Mouse (Mus musculus) adipose tissue, adult 10 weeks (tissue): ENCODE measurements around the gene Tpx2. TPM values are rescaled to one million over a fixed set of nuclear protein-coding genes. Genes with fewer than 3 reads are reported as not detected.

Source experiments
- polyA plus RNA-seq: library from polyadenylated mRNA; stranded (reverse); fragments of 350-450 nt; fragmentation: Illumina TruSeq; extraction: RNeasy Lipid Tissue Mini Kit (QIAGEN cat#74804); gene quantifications from one replicate; pipeline ENCODE4 v1.2.3, GENCODE M21; 2014; ENCODE audit warnings: low read depth, low replicate concordance

The Tpx2 gene
- polyA plus RNA-seq = 1.9 TPM

DNA sequence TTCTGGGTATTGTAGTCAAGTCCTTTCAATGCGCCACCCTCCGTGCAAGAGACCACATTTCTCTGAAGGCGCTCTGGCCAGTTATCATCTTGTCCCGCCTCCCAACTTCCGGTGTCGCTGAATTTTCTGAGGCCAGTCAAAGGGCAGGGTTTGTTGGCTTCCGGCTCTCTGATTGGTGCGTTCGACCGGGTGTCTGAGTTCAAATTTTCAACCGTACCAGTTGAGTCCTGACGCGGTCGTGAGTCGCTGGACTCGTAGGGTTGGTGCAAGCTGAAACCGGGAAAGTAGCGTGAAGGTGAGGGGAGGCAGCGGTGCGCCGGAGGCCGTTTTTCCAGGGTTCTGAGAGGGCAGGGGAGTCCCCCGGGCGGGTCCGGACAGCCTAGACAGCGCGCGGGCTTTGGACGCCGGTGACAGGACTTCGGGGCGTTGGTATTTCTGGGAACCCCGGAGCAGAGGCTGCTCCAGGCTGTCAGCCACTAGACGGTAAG is at the start of gene Tpx2:
TSS of gene Tpx2 (plus strand) at position 150 of the 488 bp plus-strand sequence.

DNA sequence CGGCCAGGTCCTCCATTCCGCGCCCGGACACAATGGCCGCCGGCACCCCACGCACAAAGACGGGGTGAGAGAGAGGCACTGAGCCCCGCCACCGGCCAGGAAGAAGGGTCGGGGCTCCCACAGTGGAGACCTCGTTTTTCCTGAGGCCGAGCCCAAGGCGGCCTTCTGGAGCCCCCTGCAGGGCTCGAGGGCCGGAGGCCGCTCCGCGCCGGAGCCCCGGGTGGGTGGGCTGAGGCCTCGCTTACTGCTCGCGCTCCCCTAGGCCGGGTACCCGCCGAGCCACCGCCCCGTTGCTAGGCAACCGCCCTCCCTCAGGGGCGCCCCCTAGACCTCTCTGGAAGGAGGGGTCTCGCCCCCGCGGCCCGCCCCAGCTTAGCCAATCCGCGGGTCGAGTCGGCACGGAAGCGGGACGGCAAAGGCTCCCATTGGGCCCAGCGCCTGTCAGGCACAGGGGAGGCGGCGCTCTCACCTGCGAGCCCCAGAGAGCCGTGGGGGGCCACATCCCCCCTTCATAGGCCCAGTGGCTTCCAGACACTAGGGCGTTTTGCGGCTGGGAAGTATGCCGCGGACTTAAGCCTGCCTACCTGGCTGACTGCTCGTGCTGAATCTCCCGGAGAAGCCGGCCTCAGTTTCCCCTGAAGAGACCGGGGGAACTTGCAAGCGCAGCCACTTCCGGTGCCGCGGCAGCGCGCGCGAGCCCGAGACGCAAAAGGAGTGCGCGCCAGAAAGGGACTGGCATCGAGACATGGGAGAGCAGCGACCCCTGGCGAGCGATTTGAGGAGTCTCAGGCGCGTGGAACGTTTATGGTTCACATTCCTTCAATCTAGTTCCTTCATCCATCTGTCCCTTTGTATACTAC is 16.5 kb upstream of the Tpx2 start, which contains the start of gene Bcl2l1:
TSS of gene Bcl2l1 (minus strand) at position 710 of the 860 bp plus-strand sequence.

DNA sequence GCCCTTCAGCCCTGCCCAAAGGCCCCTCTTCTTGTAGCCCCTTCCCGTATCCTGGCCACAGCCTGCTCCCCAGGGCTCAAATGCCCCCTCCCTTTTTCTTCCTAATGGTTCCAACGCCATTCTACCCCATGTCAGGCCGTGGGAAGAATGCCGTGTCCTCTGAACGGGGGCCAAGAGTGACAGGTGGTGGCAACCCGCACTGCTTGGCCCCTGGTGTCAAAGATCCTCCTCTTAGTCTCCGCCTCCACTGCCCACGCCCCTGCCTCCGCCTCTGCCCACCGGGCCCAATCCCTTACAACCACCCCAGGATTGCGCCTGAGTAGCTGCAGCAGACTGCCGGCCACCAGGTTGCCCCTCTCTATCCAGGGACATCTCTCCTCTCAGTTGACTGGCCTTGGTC is 63.3 kb downstream of the Tpx2 start, which contains the start of gene Mylk2:
TSS of gene Mylk2 (plus strand) at position 322 of the 400 bp plus-strand sequence.

DNA sequence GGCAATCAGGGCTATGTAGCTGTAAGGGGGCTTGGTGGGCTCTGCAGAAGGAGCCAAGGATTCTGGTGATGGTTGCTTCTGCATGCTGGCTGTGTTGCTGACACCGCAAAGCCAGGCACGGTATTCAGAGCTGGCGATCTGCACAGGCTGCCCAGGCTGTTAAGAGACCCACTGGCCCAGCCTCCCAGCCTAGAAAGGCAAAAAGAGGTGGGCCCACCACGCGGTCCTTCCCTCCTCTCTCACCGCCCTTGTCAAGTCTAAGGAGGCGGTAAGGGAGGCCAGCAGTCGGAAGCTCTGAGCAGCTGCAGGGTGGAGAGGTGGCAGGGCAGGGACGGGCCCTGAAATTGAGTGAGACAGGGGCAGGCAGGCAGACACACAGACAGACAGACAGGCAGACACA is 85.3 kb downstream of the Tpx2 start, which contains the start of gene Foxs1:
TSS of gene Foxs1 (minus strand) at position 161 of the 400 bp plus-strand sequence.

Other genes with a start within 250 kb of the Tpx2 start
- 531 TPM for gene Defb45, start 248.6 kb upstream of the Tpx2 start, polyA plus RNA-seq
- gene Defb36, start 243.6 kb upstream of the Tpx2 start, polyA plus RNA-seq = 6.9 TPM
- gene Defb25, start 224.9 kb upstream of the Tpx2 start, polyA plus RNA-seq = 4,016 TPM
- gene Rem1, start 221.0 kb upstream of the Tpx2 start, polyA plus RNA-seq = 42.9 TPM
- 115 TPM for gene H13, start 178.5 kb upstream of the Tpx2 start, polyA plus RNA-seq
- 14.8 TPM for gene Mcts2, start 160.9 kb upstream of the Tpx2 start, polyA plus RNA-seq
- gene Id1, start 111.7 kb upstream of the Tpx2 start, polyA plus RNA-seq = 38.8 TPM
- gene Cox4i2, start 93.8 kb upstream of the Tpx2 start, polyA plus RNA-seq = 5.2 TPM
- 42.0 TPM for gene Bcl2l1, start 16.2 kb upstream of the Tpx2 start, polyA plus RNA-seq
- 1.1 TPM for gene Mylk2, start 63.4 kb downstream of the Tpx2 start, polyA plus RNA-seq
- 5.9 TPM for gene Foxs1, start 85.2 kb downstream of the Tpx2 start, polyA plus RNA-seq
- gene Dusp15, start 103.7 kb downstream of the Tpx2 start, polyA plus RNA-seq = 21.3 TPM
- gene Ttll9, start 114.5 kb downstream of the Tpx2 start, polyA plus RNA-seq = 12.9 TPM
- gene Pdrg1, start 167.5 kb downstream of the Tpx2 start, polyA plus RNA-seq = 219 TPM
- gene Xkr7, start 183.9 kb downstream of the Tpx2 start, polyA plus RNA-seq = 4.2 TPM
- gene Ccm2l, start 218.0 kb downstream of the Tpx2 start, polyA plus RNA-seq = 11.4 TPM